Mouse (Mus musculus) left cerebral cortex, adult 2 months (tissue): Measurements from ENCODE around the gene Fbxw8. TPM values are rescaled to one million over a fixed set of nuclear protein-coding genes. Genes with fewer than 3 reads are reported as not detected.

Source experiments
- DNase-seq, 2 experiments: peaks; one replicate each; pipeline ENCODE4 v3.0.0; 2021 to 2022; ENCODE audit warnings: low spot score in 2 of 2, mixed read lengths in 1 of 2; ENCODE audit errors: extremely low spot score in 1 of 2
- H3K27ac ChIP-seq: fragments of 200-600 bp; 2 replicates; pipeline ENCODE4 v1.8.1; 2022
- H3K4me3 ChIP-seq: fragments of 200-600 bp; 2 replicates; pipeline ENCODE4 v1.8.1; 2022
- CTCF ChIP-seq: fragments of 200-600 bp; IDR thresholded peaks from 2 replicates; pipeline ENCODE4 v1.8.1; 2022; ENCODE audit warnings: antibody characterized with exemption, mild to moderate bottlenecking, moderate library complexity
- intact Hi-C: fragments of 180-260 bp; cut with DNase I; formaldehyde crosslinking; loops from one replicate; pipeline ENCODE4 v1.15.1; 2025
- total RNA-seq, 2 experiments: library from RNA; stranded (reverse); gene quantifications; 2 replicates each; pipeline ENCODE4 v1.2.3; 2021

The Fbxw8 gene
- total RNA-seq, 2 experiments from 2014 or later = 34.5 to 35.1 TPM

DNA sequence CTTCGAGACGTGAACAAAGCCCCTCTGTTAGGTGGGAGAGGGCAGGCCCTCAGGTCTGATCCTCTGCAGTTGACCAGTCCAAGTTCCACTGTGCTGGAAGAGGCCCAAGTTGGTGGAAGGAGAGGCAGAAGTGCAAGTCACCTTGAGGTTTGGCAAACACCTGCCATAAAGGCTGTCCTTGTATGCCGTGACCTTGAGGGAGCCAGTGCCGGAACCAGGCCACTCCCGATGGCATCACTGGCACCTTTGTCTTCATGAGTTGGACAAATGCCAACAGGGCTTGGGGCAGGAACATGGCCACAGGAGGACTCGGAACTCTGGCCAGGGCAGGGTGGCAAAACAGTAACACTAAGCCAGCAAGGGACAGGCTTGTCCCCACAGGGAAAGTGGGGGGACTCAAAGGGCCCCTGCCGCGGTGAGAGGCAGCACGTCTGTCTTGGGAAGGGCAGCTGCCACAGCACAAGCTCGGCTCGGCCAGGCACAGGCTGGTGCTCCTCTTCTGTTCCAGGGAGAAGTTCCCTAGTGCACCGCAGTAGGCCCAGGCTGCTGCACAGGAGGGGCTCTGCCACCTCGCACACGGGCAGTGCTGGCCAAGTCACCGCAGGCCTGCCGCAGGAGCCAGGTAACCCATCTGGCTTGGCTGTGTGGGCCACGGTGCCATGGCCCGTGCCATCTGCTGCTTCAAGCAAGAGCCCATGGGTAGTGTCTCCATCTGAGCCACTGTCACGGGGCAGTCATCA lies 89.6 kb downstream of the Fbxw8 start:
- no peak for TF ChIP-seq CTCF
- no peak for DNase-seq
- no peak overlapping the region for H3K4me3 ChIP-seq
- intact Hi-C loops = loop anchor here (5.0 kb wide), 1 partner anchor 38 kb away; the partner anchor contains the start of gene Tesc
- no peak overlapping the region for H3K27ac ChIP-seq

DNA sequence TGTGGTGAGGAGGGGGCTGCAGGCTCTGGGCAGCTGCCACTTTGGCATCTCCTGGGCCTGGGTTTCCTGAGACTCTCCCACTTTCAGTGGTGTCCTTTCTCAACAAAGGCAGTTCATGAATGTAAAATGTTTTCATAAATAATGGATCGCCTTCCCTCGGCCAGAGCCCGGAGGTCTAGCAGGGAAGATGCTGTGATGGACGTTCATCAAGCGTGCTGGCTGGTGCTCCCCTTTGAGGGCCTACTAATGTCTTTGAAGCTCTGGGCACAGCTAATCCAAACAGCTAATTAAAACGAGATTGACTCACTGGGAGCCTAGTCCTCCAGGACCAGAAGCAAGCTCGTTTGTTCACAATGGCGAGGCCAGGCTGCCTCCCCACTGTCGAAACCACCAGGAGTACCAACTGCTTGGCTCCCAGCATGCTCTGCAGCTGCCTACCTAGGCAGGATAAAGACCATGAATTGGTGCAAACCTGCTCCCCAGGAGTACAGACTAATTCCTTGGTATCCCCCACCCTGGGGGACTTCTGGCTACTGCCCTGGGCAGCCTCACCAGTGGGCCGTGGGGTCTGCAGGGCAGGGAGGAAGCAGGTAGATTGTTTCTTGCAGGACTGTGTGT lies 90.9 kb downstream of the Fbxw8 start:
- intact Hi-C loops = no loop called here
- Histone ChIP-seq H3K4me3 (no peak overlapping the region), H3K27ac (no peak overlapping the region)
- TF ChIP-seq CTCF = no peak
- DNase-seq = no peak

DNA sequence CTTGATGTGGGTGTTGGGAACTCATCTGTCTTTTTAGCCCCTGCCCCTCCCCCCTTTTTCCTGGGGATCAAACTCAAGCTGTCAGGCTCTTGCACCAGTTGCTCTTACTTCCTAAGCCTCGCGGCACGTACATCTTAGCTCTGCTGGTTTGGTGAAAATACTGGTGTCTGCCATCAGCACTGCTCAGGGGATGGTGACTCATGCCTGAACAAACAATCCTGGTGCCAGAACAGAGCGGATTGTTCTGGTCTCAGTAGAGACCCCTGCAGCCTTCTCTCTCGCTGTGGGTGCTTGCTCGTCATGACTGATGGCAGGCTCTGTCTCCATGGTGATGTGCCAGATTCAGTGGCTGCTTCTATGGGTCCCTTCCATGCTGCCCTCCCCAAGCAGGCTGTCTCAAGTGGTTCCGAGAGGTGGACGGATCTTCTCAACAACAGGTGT lies 92.1 kb downstream of the Fbxw8 start:
- H3K4me3 ChIP-seq = no peak overlapping the region
- H3K27ac ChIP-seq = no peak overlapping the region
- intact Hi-C loops = no loop called here
- no peak for TF ChIP-seq CTCF
- DNase-seq = no peak

DNA sequence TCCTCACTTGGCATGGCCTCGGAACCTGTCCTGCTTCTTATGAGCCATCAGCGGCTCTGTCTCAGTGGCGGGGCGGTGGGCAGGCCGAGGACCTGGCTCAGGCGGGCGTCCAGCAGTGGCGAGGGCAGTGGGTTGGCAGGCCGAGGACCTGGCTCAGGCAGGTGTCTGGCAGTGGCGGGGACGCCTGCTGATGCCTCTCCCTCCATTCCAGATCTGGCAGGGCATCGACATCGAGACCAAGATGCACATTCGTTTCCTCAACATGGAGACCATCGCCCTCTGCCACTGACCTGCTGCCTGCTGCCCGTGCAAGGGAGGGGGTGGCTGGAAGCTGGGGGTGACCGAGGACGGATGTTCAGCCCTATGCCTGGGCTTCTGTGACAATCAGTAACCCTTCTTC lies 93.9 kb downstream of the Fbxw8 start:
- TF ChIP-seq CTCF = no peak

DNA sequence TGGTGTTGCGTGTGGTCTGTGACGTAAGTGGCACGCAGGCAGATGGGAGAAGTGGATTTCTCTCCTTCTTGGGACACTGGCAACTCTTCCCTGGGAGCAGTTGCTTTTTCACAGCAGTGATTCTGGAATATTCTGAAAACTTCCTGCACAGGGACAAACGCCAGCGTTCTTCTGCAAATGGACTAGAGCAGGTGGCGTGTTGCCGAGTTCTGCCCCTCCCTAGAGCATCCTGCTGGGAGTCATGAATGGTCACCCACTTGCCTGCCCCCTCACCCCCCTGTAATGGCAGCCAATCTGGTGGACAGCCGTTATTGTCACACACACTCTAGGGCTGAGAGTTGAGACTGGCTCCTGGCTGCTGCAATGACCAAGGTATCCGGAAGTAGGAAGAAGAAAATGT lies 95.6 kb downstream of the Fbxw8 start:
- no peak overlapping the region for H3K4me3 ChIP-seq
- TF ChIP-seq CTCF = no peak
- intact Hi-C loops = no loop called here
- H3K27ac ChIP-seq = no peak overlapping the region
- DNase-seq = no peak

More for the DNA sequence above, 93.9 kb downstream of the Fbxw8 start:
- H3K4me3 ChIP-seq = no peak overlapping the region
- DNase-seq = no peak
- intact Hi-C loops = no loop called here
- no peak overlapping the region for H3K27ac ChIP-seq

DNA sequence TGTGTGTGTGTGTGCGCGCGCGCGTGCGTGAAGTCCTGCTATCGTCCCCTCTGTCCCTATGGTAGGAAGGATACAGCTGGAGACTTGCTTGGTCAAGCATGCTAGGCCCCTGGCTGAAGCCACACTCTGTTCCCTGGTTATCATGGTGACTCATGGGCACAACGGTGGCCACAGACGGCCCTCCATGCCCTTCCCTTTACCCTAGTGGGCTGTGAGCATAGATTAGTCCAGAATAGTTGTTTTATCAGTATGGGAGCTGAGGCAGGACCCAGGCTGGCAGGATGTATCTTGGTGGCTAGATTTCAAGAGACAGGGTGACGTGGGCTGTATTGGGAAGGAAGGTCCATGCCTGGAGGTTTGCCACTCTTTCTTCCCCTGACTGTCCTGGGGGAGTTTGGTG lies 96.4 kb downstream of the Fbxw8 start:
- intact Hi-C loops = no loop called here
- Histone ChIP-seq H3K4me3 (no peak overlapping the region), H3K27ac (no peak overlapping the region)
- DNase-seq = no peak
- TF ChIP-seq CTCF = no peak

DNA sequence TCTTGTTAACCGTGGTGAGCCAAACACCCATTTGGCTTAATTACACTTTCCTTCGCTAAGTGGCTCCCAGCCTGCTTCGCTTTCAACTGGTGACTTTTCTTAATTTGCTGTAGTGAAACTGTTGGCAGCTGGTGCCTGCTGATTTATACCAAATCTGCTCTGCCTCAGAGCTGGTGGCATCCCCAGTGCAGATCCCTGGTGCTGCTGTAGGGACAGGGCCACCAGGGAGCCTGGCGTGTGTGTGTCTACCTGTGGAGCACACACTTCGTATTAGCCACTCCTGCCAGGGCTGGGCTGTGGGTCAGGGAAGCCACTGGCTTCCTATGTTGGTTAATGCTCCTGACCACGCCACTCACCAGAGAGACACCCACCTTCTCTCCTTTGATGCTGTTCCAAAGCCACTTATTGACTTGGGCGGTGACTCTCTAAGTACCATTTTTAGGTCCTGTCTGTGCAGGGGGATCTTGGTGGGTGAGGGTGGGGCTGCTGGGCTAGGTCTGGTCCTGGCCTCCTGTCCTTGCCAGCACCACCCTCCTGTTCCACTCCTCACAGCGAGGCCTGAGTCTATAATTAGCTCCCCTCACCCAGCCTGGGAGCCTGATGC lies 97.7 kb downstream of the Fbxw8 start:
- DNase-seq = no peak
- TF ChIP-seq CTCF = no peak
- intact Hi-C loops = no loop called here
- Histone ChIP-seq H3K27ac (no peak overlapping the region), H3K4me3 (no peak overlapping the region)

DNA sequence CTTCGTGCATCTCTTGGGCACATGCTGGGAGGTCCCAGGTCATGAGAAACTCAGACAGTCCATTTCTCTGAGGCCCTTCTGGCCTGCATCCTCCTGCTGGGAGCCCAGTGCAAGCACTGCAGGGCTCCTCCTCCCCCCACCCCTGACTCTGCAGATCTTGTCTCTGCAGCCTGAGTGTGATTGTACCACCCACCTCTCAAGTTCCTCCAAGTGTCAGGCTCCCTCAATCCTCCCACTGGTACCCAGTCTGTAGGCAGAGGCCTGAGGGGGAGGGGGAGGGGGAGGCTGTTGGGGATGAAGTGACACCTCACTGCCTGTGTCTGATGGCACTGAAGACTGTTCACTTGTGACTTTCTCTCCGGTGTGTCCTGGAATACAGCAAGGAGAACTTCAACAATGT lies 102.1 kb downstream of the Fbxw8 start:
- H3K27ac ChIP-seq = no peak overlapping the region
- H3K4me3 ChIP-seq = no peak overlapping the region
- intact Hi-C loops = no loop called here
- DNase-seq = no peak
- no peak; the same call in 1 of the 2 replicates for TF ChIP-seq CTCF

DNA sequence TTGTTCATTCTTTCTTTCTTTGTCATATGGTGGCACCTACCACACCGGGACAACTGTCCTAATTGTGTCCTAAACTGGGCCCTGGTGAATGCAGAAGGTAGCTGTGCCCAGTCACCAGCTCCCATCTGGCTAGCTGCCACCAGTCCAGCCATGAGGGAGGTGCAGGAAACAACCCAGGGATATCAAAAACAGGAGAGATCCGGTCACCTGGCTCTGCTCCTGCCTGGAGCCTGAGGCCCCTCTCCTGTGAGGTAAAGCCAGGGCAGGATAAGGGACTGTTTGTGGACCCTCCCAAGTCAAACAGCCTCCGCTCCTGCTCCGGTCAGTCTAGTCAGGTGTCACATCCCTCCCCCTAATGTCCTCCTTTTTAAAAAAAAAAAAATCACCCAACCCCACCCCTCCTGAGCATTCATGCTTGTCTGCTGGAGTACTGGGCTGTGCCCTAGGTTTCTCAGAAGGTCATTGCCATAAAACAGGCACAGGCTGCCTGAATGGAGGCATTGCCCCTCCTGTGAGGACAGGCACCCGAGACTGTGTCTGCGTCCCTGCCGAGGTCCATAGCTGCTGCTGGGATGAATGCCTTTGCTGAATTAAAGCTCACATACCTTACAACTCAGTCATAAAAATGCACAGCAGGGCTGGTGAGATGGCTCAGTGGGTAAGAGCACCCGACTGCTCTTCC lies 103.1 kb downstream of the Fbxw8 start:
- TF ChIP-seq CTCF = no peak
- intact Hi-C loops = no loop called here
- DNase-seq = no peak
- Histone ChIP-seq H3K27ac (no peak overlapping the region), H3K4me3 (no peak overlapping the region)

DNA sequence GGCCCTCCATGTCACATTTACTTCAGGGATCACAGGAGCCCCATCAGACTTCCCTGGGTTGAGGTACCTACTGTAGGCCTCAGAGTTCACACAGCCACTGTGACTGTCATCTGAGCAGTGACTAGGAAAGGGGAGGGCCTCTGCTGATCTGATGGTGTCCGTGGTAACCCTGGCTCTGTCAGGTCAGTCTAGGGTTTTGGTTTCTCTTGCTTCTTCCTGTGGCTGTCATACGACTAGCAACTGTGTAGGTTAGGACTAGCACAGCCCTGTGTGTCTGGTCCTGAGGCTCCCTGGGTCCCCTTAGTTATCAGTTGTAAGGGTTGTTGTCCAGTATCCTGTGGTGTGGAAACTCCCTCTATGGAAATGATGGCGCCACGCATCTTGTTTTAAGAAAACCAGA lies 104.5 kb downstream of the Fbxw8 start:
- intact Hi-C loops = no loop called here
- no peak for DNase-seq
- no peak for TF ChIP-seq CTCF
- Histone ChIP-seq H3K27ac (no peak overlapping the region), H3K4me3 (no peak overlapping the region)

DNA sequence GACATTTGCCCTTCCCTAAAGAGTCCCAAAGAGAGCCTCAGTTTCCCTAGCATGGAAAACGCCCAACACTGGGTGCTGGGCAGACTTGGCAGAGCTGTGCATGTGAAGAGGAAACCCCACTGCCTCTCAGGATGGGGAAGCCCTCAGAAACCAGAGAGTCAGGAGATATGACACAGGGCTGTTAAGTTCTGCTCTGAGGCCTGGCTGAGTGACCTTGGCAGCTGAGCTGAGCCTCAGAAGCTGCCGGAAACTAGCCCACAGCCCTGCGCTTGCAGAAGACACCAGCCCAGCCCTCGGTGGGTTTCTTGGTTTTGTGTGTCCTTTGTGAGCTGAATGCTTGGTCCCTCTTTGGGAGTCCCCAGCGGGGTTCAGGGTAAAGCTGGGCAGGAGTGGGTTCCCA lies 106.3 kb downstream of the Fbxw8 start:
- no peak for DNase-seq
- H3K4me3 ChIP-seq = no peak overlapping the region
- no peak overlapping the region for H3K27ac ChIP-seq
- no peak for TF ChIP-seq CTCF
- intact Hi-C loops = no loop called here

DNA sequence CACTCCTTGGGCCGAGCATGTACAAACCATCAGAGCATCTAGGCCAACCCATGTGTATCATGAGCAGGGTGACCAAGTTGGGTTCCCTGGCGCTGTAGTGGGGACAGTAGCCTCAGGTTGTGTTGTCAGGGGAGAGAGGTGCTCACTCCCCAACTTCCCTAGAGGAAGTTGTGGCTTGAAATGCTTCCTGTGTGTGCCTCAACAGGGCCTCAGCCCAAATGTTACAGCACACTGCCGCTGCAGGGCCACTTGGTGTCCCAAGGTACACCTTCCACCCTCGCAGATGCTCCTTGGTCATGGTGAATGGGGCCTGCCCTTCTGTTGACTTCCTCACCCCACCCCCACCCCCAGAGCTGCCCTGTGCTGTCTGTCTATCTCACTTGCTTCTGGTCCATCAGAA lies 106.9 kb downstream of the Fbxw8 start:
- TF ChIP-seq CTCF = no peak
- intact Hi-C loops = no loop called here
- no peak overlapping the region for H3K27ac ChIP-seq
- no peak for DNase-seq
- no peak overlapping the region for H3K4me3 ChIP-seq
